Mouse (Mus musculus) small intestine, adult 2 months (tissue): ENCODE results near the gene Batf.

ENCODE experiments used
- CTCF ChIP-seq: fragments of 200-500 bp; IDR thresholded peaks from 2 replicates; pipeline ENCODE4 v1.5.1; 2012; ENCODE audit warnings: low read depth, mild to moderate bottlenecking, control low read depth, inconsistent platforms, low read length, moderate library complexity, mixed read lengths; ENCODE audit not compliant: insufficient replicate concordance, insufficient read length; ENCODE audit errors: extremely low read depth
- POLR2A ChIP-seq: fragments of 200-500 bp; IDR thresholded peaks from 2 replicates; pipeline ENCODE4 v1.6.1; 2012; ENCODE audit warnings: low read depth, mild to moderate bottlenecking, control low read depth, inconsistent platforms, low read length, moderate library complexity

- TF ChIP-seq CTCF (no peak), POLR2A (no peak)
Observed at GRCm38 (mm10) chr12:85679808-85680207, 6.7 kb upstream of the Batf start.
